Mouse (Mus musculus): Measurements from ENCODE around the gene Nomo1. TPM values are rescaled to one million over a fixed set of nuclear protein-coding genes. Genes with fewer than 3 reads are reported as not detected.

Gene Nomo1
- polyA plus RNA-seq (2017; shearing (Covaris generic)): 40.4 TPM

DNA sequence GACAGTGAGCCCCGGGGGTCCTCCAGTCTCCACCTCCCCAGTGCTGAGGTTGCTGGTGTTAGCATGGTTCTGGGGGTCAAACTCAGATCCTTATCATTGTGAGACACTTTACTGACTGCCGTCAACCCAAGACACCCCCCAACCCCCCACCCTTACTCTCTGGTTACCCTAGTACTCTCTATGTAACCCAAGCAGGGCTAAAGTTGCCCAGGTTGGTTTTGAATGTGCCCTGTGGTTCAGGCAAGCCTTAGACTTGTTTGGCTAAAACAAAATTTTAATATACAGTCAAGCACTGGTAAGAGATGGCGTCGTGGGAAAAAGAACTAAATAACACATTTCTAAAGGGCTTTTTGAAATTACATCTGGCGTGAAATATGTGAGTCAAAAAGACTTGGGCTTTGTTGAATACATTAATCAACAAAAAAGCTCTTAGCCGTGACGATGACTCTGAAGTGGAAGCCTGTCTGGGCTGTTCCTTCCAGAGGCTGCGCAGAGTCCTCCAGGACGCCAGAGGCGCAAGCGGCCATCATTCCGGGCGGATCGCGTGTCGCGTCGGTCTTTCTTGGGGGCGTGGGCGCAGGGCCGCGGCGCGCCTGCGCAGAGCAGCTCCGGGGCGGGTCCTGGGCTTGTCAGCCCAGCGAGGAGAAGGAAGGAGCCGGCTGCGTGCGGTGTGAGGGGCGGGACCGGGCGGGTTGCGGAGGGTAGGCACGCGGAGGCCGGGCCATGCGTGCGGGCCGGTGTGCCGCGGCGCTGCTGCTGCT, at the start of gene Nomo1:
Gene Nomo1 (plus strand): TSS at position 590 of the 761 bp plus-strand sequence.

DNA sequence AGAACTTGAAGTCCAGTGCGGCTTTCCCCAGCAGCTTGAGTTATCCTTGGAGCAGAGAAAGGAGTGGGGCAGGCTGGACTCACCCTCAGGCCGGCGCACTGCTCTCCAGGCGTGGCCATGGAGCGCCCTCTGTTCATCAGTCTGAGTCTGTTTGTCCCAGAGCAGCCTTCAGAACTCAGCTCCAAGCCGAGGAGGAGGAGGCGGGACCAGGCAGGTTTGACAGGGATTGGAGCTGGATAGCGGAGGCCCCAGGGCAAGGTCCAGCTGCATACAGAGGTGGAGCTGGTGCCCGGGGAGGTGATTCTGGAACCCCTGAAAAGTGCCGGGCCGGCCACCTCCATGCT, 3.4 kb upstream of the Nomo1 start, which contains the start of gene Abcc6:
Gene Abcc6 (minus strand): TSS at position 158 of the 344 bp plus-strand sequence.

GRCm38 (mm10) chr7:46100563-46100962, 67.1 kb downstream of the Nomo1 start, which contains the start of gene Kcnj11:
Kcnj11 (minus strand) TSS chr7:46100764.

Other genes with a start within 250 kb of the Nomo1 start
- 0.04 TPM for gene Lmtk3, start 250.0 kb upstream of the Nomo1 start, polyA plus RNA-seq (2017; shearing (Covaris generic))
- gene Sult2b1, start 249.0 kb upstream of the Nomo1 start, polyA plus RNA-seq (2017; shearing (Covaris generic)): 3.0 TPM
- gene Cyth2, start 219.1 kb upstream of the Nomo1 start, polyA plus RNA-seq (2017; shearing (Covaris generic)): 87.9 TPM
- gene Kcnj14, start 208.9 kb upstream of the Nomo1 start, polyA plus RNA-seq (2017; shearing (Covaris generic)): not detected
- gene Grwd1, start 202.8 kb upstream of the Nomo1 start, polyA plus RNA-seq (2017; shearing (Covaris generic)): 37.3 TPM
- gene Kdelr1, start 160.9 kb upstream of the Nomo1 start, polyA plus RNA-seq (2017; shearing (Covaris generic)): 90.8 TPM
- gene Grin2d, start 155.3 kb upstream of the Nomo1 start, polyA plus RNA-seq (2017; shearing (Covaris generic)): 1.2 TPM
- not detected for gene Syngr4, start 137.0 kb upstream of the Nomo1 start, polyA plus RNA-seq (2017; shearing (Covaris generic))
- 9.6 TPM for gene Tmem143, start 136.8 kb upstream of the Nomo1 start, polyA plus RNA-seq (2017; shearing (Covaris generic))
- gene Emp3, start 112.3 kb upstream of the Nomo1 start, polyA plus RNA-seq (2017; shearing (Covaris generic)): 699 TPM
- gene Ccdc114, start 109.6 kb upstream of the Nomo1 start, polyA plus RNA-seq (2017; shearing (Covaris generic)): 2.2 TPM
- not detected for gene Abcc6, start 3.4 kb upstream of the Nomo1 start, polyA plus RNA-seq (2017; shearing (Covaris generic))
- gene Kcnj11, start 67.1 kb downstream of the Nomo1 start, polyA plus RNA-seq (2017; shearing (Covaris generic)): not detected
- 0.19 TPM for gene Abcc8, start 146.3 kb downstream of the Nomo1 start, polyA plus RNA-seq (2017; shearing (Covaris generic))
- not detected for gene Ush1c, start 204.8 kb downstream of the Nomo1 start, polyA plus RNA-seq (2017; shearing (Covaris generic))
- gene Otog, start 207.3 kb downstream of the Nomo1 start, polyA plus RNA-seq (2017; shearing (Covaris generic)): not detected